In the genomic region with DNA sequence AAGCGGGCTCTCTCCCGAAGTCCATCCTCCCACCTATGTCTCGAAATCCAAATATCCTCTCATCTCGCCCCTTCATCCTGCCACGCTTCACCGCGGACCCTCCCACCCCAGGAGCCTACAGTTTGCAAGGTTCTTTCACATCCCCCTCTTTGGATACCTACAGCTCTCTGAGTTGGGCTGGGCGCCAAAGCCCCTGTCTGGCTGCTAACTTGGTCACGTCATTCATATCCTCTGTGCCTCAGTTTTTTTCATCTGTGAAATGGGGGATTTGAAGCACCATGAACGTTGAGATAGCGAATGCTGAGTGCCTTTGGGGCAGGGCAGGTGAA, we compare ENCODE assay signal across 8 mouse cellular contexts. TPM values are rescaled to one million over a fixed set of nuclear protein-coding genes. Genes with fewer than 3 reads are reported as not detected.
A peak's percentile ranks its signal among the peaks of the same experiment; 100 is the strongest.
DNase-seq lines count a peak whose midpoint lies in the region; ATAC-seq lines count a peak whose summit lies in the region.

No protein-coding gene starts in this region.

- peaks cover 9% of the 10 kb centered on the region for H3K4me1 ChIP-seq in kidney, embryonic 14.5 days (ENCODE audit: control insufficient read depth, insufficient read depth, low read length)
- peaks cover 29% of the 10 kb centered on the region for H3K4me1 ChIP-seq in hindbrain, embryonic 10.5 days (replicated peaks)
- H3K4me1 ChIP-seq in midbrain, embryonic 12.5 days = peaks cover 20% of the 10 kb centered on the region

- peaks cover 2% of the 10 kb centered on the region; the same call in 1 of the 2 replicates for H3K36me3 ChIP-seq in kidney, embryonic 14.5 days (ENCODE audit: control insufficient read depth, insufficient read depth, low read length)
- peaks cover 16% of the 10 kb centered on the region for H3K36me3 ChIP-seq in hindbrain, embryonic 10.5 days
- 0 out of 2 replicates have a peak, but pooled peaks cover 10% of the 10 kb centered on the region for H3K36me3 ChIP-seq in midbrain, embryonic 12.5 days

- 1% methylated on average over 11 of the region's 11 CpGs for WGBS in kidney, embryonic 14.5 days
- WGBS in hindbrain, embryonic 10.5 days = 1% methylated on average over 11 of the region's 11 CpGs
- WGBS in midbrain, embryonic 12.5 days = 2% methylated on average over 11 of the region's 11 CpGs

- H3K9me3 ChIP-seq in kidney, embryonic 14.5 days (ENCODE audit: control insufficient read depth, low read length) = no peaks in the 10 kb centered on the region
- no peaks in the 10 kb centered on the region; the same call in 1 of the 2 replicates for H3K9me3 ChIP-seq in hindbrain, embryonic 10.5 days
- H3K9me3 ChIP-seq in midbrain, embryonic 12.5 days = no peaks in the 10 kb centered on the region

- H3K27me3 ChIP-seq in kidney, embryonic 14.5 days (ENCODE audit: control insufficient read depth, insufficient read depth, low read length) = no peaks in the 10 kb centered on the region
- H3K27me3 ChIP-seq in hindbrain, embryonic 10.5 days (ENCODE audit: insufficient read depth, poor library complexity, severe bottlenecking) = peaks cover 14% of the 10 kb centered on the region
- peaks cover 16% of the 10 kb centered on the region; the same call in 1 of the 2 replicates for H3K27me3 ChIP-seq in midbrain, embryonic 12.5 days

- peak overlapping the region; percentile 98 for H3K9ac ChIP-seq in kidney, embryonic 14.5 days (ENCODE audit: low read depth, low read length)
- peak overlapping the region; percentile 100; the same call in 1 of the 2 replicates for H3K9ac ChIP-seq in midbrain, embryonic 12.5 days (replicated peaks)

- H3K27ac ChIP-seq in kidney, embryonic 14.5 days (ENCODE audit: low read depth, low read length) = no peak overlapping the region
- H3K27ac ChIP-seq in hindbrain, embryonic 10.5 days = peak overlapping the region; percentile 98
- H3K27ac ChIP-seq in midbrain, embryonic 12.5 days (replicated peaks) = no peak overlapping the region

- H3K4me2 ChIP-seq in kidney, embryonic 14.5 days (replicated peaks; ENCODE audit: low read depth, low read length) = peak overlapping the region; percentile 81
- peak overlapping the region; percentile 73 for H3K4me2 ChIP-seq in midbrain, embryonic 12.5 days (replicated peaks)

- no peak for DNase-seq in kidney, postnatal 4 days
- peak; percentile 26 for DNase-seq in brain, embryonic 18.5 days (ENCODE audit: low read depth, low spot score)
- no peak for DNase-seq in hindbrain, embryonic 10.5 days (ENCODE audit: low spot score)
- DNase-seq in adipocyte (ENCODE audit: low spot score) = no peak
- DNase-seq in kidney, postnatal 25 days = no peak

- peak overlapping the region; percentile 95 for H3K4me3 ChIP-seq in kidney, embryonic 14.5 days (ENCODE audit: low read length)
- H3K4me3 ChIP-seq in hindbrain, embryonic 10.5 days = peak overlapping the region; percentile 99
- peak overlapping the region; percentile 96 for H3K4me3 ChIP-seq in midbrain, embryonic 12.5 days

- no peak for ATAC-seq in kidney, embryonic 14.5 days (ENCODE audit: low FRiP score, low TSS enrichment)
- no peak; the same call in 1 of the 2 replicates for ATAC-seq in midbrain, embryonic 12.5 days (ENCODE audit: low FRiP score, low read depth)
- no peak for ATAC-seq in megakaryocyte progenitor cell, adult 5-6 weeks (replicated peaks; ENCODE audit: poor library complexity)

RNA-seq across cellular contexts. Expression of gene Vps37d, which starts 0.4 kb away (rescaled TPM):
- 8.9 and 12.6 TPM in 2 replicates for polyA plus RNA-seq in kidney, embryonic 14.5 days (2014; fragmentation: Nextera tagmentation; extraction: Ambion mirVana)
- 8.6 and 19.2 TPM in 2 replicates for polyA plus RNA-seq in hindbrain, embryonic 10.5 days (2016; fragmentation: Nextera tagmentation; extraction: Ambion mirVana)
- polyA plus RNA-seq in midbrain, embryonic 12.5 days (2016; fragmentation: Nextera tagmentation; extraction: Ambion mirVana) = 28.2 and 32.1 TPM in 2 replicates
- not detected in 2 replicates for total RNA-seq in megakaryocyte progenitor cell, adult 5-6 weeks (2015)
- total RNA-seq in megakaryocyte progenitor cell, adult 5-6 weeks (2017) = not detected in 2 replicates

RNA-seq across cellular contexts. Expression of gene Mlxipl, which starts 11.2 kb away (rescaled TPM):
- polyA plus RNA-seq in kidney, embryonic 14.5 days (2014; fragmentation: Nextera tagmentation; extraction: Ambion mirVana) = 3.9 and 6.4 TPM in 2 replicates
- 1.7 and 2.8 TPM in 2 replicates for polyA plus RNA-seq in hindbrain, embryonic 10.5 days (2016; fragmentation: Nextera tagmentation; extraction: Ambion mirVana)
- 2.0 and 2.1 TPM in 2 replicates for polyA plus RNA-seq in midbrain, embryonic 12.5 days (2016; fragmentation: Nextera tagmentation; extraction: Ambion mirVana)
- 0.07 and 0.27 TPM in 2 replicates for total RNA-seq in megakaryocyte progenitor cell, adult 5-6 weeks (2015)
- total RNA-seq in megakaryocyte progenitor cell, adult 5-6 weeks (2017) = not detected in 2 replicates

RNA-seq across cellular contexts. Expression of gene Bud23, which starts 13.7 kb away (rescaled TPM):
- 118 and 156 TPM in 2 replicates for polyA plus RNA-seq in kidney, embryonic 14.5 days (2014; fragmentation: Nextera tagmentation; extraction: Ambion mirVana)
- 155 and 160 TPM in 2 replicates for polyA plus RNA-seq in hindbrain, embryonic 10.5 days (2016; fragmentation: Nextera tagmentation; extraction: Ambion mirVana)
- polyA plus RNA-seq in midbrain, embryonic 12.5 days (2016; fragmentation: Nextera tagmentation; extraction: Ambion mirVana) = 118 and 119 TPM in 2 replicates
- 60.7 and 61.7 TPM in 2 replicates for total RNA-seq in megakaryocyte progenitor cell, adult 5-6 weeks (2015)
- total RNA-seq in megakaryocyte progenitor cell, adult 5-6 weeks (2017) = 55.7 and 78.6 TPM in 2 replicates

RNA-seq across cellular contexts. Expression of gene Dnajc30, which starts 14.4 kb away (rescaled TPM):
- polyA plus RNA-seq in kidney, embryonic 14.5 days (2014; fragmentation: Nextera tagmentation; extraction: Ambion mirVana) = 33.4 and 34.4 TPM in 2 replicates
- 24.5 and 30.4 TPM in 2 replicates for polyA plus RNA-seq in hindbrain, embryonic 10.5 days (2016; fragmentation: Nextera tagmentation; extraction: Ambion mirVana)
- 27.6 and 28.3 TPM in 2 replicates for polyA plus RNA-seq in midbrain, embryonic 12.5 days (2016; fragmentation: Nextera tagmentation; extraction: Ambion mirVana)
- total RNA-seq in megakaryocyte progenitor cell, adult 5-6 weeks (2015) = 18.0 and 18.6 TPM in 2 replicates
- total RNA-seq in megakaryocyte progenitor cell, adult 5-6 weeks (2017) = 7.4 and 8.9 TPM in 2 replicates

RNA-seq across cellular contexts. Expression of gene Stx1a, which starts 55.2 kb away (rescaled TPM):
- 11.5 and 13.5 TPM in 2 replicates for polyA plus RNA-seq in kidney, embryonic 14.5 days (2014; fragmentation: Nextera tagmentation; extraction: Ambion mirVana)
- 17.0 and 20.5 TPM in 2 replicates for polyA plus RNA-seq in hindbrain, embryonic 10.5 days (2016; fragmentation: Nextera tagmentation; extraction: Ambion mirVana)
- 27.8 and 29.3 TPM in 2 replicates for polyA plus RNA-seq in midbrain, embryonic 12.5 days (2016; fragmentation: Nextera tagmentation; extraction: Ambion mirVana)
- 0.39 and 1.2 TPM in 2 replicates for total RNA-seq in megakaryocyte progenitor cell, adult 5-6 weeks (2015)
- 0.04 and 0.44 TPM in 2 replicates for total RNA-seq in megakaryocyte progenitor cell, adult 5-6 weeks (2017)
